Mouse (Mus musculus) forebrain, postnatal 0 days (tissue): Measurements from ENCODE around the gene Lrrc32. TPM values are rescaled to one million over a fixed set of nuclear protein-coding genes. Genes with fewer than 3 reads are reported as not detected.

Experiments
- ATAC-seq: fragments of 200-750 bp; cut with Nextera tagmentation; 2 replicates; pipeline ENCODE4 v1.8.0; 2017; ENCODE audit warnings: mild to moderate bottlenecking, moderate library complexity
- DNase-seq: peaks from one replicate; pipeline ENCODE4 v3.0.0-alpha.2; 2015
- H3K27ac ChIP-seq: fragments of 300-500 bp; sonication (generic); 2 replicates; pipeline ENCODE4 v1.5.1; 2014; ENCODE audit warnings: low read depth, mild to moderate bottlenecking, antibody characterized with exemption, low read length, moderate library complexity, mixed read lengths
- H3K27me3 ChIP-seq: fragments of 300-500 bp; sonication (generic); 2 replicates; pipeline ENCODE4 v1.6.1; 2014; ENCODE audit warnings: mild to moderate bottlenecking, low read length, mixed read lengths; ENCODE audit not compliant: insufficient read depth
- H3K36me3 ChIP-seq: fragments of 300-500 bp; sonication (generic); 2 replicates; pipeline ENCODE4 v1.6.1; 2014; ENCODE audit warnings: mild to moderate bottlenecking, moderate library complexity; ENCODE audit not compliant: insufficient read depth
- H3K4me1 ChIP-seq: fragments of 300-500 bp; sonication (generic); 2 replicates; pipeline ENCODE4 v1.6.1; 2014; ENCODE audit warnings: antibody characterized with exemption; ENCODE audit not compliant: insufficient read depth
- H3K4me2 ChIP-seq: fragments of 300-500 bp; sonication (generic); 2 replicates; pipeline ENCODE4 v1.6.1; 2014; ENCODE audit warnings: low read depth, mild to moderate bottlenecking, moderate library complexity
- H3K4me3 ChIP-seq: fragments of 300-500 bp; sonication (generic); 2 replicates; pipeline ENCODE4 v1.5.1; 2014; ENCODE audit warnings: low read depth, low read length, mixed read lengths
- H3K9ac ChIP-seq: fragments of 300-500 bp; sonication (generic); 2 replicates; pipeline ENCODE4 v1.6.1; 2014; ENCODE audit warnings: mild to moderate bottlenecking
- H3K9me3 ChIP-seq: fragments of 300-500 bp; sonication (generic); 2 replicates; pipeline ENCODE4 v1.6.1; 2016; ENCODE audit warnings: low read length
- CTCF ChIP-seq: sonication (generic); IDR thresholded peaks from 2 replicates; pipeline ENCODE4 v1.5.1; 2016; ENCODE audit warnings: antibody characterized with exemption, control low read depth, low read depth
- WGBS: fragments of 180-500 bp; shearing (Covaris S2); extraction: QIAGEN DNeasy Blood & Tissue Kit; methylation state at CpG from one replicate; pipeline ENCODE4 v1.1.7; 2014; 5-methylcytosine and 5-hydroxymethylcytosine counted together
- polyA plus RNA-seq: library from polyadenylated mRNA; unstranded; fragments of >200 nt; fragmentation: Nextera tagmentation; extraction: Ambion mirVana; gene quantifications from 2 replicates; pipeline ENCODE4 v1.2.1, GENCODE M21; 2015
- total RNA-seq: library from RNA; depleted of rRNA; stranded (reverse); fragments of >200 nt; gene quantifications from 2 replicates; pipeline ENCODE4 v1.2.3, GENCODE M21; 2014

Lrrc32 gene
- total and polyA plus RNA-seq, 2 experiments from 2014 or later: 4.2 to 6.0 TPM

DNA sequence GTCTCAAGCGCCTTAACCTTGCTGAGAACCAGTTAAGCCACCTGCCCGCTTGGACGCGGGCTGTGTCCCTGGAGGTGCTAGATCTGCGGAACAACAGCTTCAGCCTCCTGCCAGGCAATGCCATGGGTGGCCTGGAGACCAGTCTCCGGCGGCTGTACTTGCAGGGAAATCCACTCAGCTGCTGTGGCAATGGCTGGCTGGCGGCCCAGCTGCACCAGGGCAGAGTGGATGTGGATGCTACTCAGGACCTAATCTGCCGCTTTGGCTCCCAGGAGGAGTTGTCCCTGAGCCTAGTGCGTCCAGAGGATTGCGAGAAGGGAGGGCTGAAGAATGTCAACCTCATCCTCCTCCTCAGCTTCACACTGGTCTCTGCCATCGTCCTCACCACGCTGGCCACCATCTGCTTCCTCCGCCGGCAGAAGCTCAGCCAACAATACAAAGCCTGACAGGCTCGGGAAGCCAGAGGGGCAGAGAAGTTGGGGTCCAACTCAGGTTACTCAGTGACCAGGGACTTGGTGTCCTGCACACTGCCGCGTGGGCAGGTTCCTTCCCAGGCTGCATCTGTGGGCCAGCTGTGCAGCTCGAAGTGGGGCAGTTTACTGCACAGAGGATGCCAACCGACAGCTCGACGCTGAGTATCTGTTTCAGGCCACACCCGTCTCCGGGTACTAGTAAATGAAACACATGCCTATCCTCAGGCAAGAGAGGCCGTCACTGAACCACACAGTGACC, 10.6 kb downstream of the Lrrc32 start:
- 75% methylated on average over 25 of the region's 25 CpGs for WGBS
- TF ChIP-seq CTCF: no peak
- no peak overlapping the region for H3K4me2 ChIP-seq
- no peaks in the 10 kb centered on the region for H3K36me3 ChIP-seq
- no peak overlapping the region for H3K27ac ChIP-seq
- H3K9ac ChIP-seq: no peak overlapping the region
- no peaks in the 10 kb centered on the region for H3K9me3 ChIP-seq
- 0 out of 2 replicates have a peak, but pooled peaks cover 9% of the 10 kb centered on the region for H3K4me1 ChIP-seq
- H3K4me3 ChIP-seq: no peak overlapping the region
- no peaks in the 10 kb centered on the region for H3K27me3 ChIP-seq
- DNase-seq: no peak
- ATAC-seq: no peak

GRCm38 (mm10) chr7:98500470-98500869, 11.4 kb downstream of the Lrrc32 start:
- ATAC-seq (no peak), DNase-seq (no peak)
- no peaks in the 10 kb centered on the region for H3K36me3 ChIP-seq
- H3K4me3 ChIP-seq: no peak overlapping the region
- H3K9me3 ChIP-seq: no peaks in the 10 kb centered on the region
- WGBS: 92% methylated on average over 3 of the region's 3 CpGs
- no peak for TF ChIP-seq CTCF
- H3K9ac ChIP-seq: no peak overlapping the region
- 0 out of 2 replicates have a peak, but pooled peaks cover 9% of the 10 kb centered on the region for H3K4me1 ChIP-seq
- no peak overlapping the region for H3K4me2 ChIP-seq
- no peaks in the 10 kb centered on the region for H3K27me3 ChIP-seq
- no peak overlapping the region for H3K27ac ChIP-seq

GRCm38 (mm10) chr7:98501078-98501477, 12.0 kb downstream of the Lrrc32 start:
- no peak overlapping the region for H3K9ac ChIP-seq
- no peaks in the 10 kb centered on the region for H3K9me3 ChIP-seq
- H3K36me3 ChIP-seq: no peaks in the 10 kb centered on the region
- no peak for TF ChIP-seq CTCF
- no peak overlapping the region for H3K27ac ChIP-seq
- H3K4me3 ChIP-seq: no peak overlapping the region
- ATAC-seq: no peak
- no peak overlapping the region for H3K4me2 ChIP-seq
- no peak for DNase-seq
- no peaks in the 10 kb centered on the region for H3K27me3 ChIP-seq
- 0 out of 2 replicates have a peak, but pooled peaks cover 9% of the 10 kb centered on the region for H3K4me1 ChIP-seq
- 62% methylated on average over 7 of the region's 7 CpGs for WGBS

- no peak overlapping the region for H3K27ac ChIP-seq
- TF ChIP-seq CTCF: no peak
- 42% methylated on average over 5 of the region's 5 CpGs for WGBS
- H3K9me3 ChIP-seq: no peaks in the 10 kb centered on the region
- H3K36me3 ChIP-seq: no peaks in the 10 kb centered on the region
- H3K9ac ChIP-seq: no peak overlapping the region
- H3K4me2 ChIP-seq: no peak overlapping the region
- no peak overlapping the region for H3K4me3 ChIP-seq
- no peak for DNase-seq
- H3K27me3 ChIP-seq: no peaks in the 10 kb centered on the region
- ATAC-seq: no peak
- 0 out of 2 replicates have a peak, but pooled peaks cover 9% of the 10 kb centered on the region for H3K4me1 ChIP-seq
Measured at GRCm38 (mm10) chr7:98502921-98503320, 13.8 kb downstream of the Lrrc32 start.

DNA sequence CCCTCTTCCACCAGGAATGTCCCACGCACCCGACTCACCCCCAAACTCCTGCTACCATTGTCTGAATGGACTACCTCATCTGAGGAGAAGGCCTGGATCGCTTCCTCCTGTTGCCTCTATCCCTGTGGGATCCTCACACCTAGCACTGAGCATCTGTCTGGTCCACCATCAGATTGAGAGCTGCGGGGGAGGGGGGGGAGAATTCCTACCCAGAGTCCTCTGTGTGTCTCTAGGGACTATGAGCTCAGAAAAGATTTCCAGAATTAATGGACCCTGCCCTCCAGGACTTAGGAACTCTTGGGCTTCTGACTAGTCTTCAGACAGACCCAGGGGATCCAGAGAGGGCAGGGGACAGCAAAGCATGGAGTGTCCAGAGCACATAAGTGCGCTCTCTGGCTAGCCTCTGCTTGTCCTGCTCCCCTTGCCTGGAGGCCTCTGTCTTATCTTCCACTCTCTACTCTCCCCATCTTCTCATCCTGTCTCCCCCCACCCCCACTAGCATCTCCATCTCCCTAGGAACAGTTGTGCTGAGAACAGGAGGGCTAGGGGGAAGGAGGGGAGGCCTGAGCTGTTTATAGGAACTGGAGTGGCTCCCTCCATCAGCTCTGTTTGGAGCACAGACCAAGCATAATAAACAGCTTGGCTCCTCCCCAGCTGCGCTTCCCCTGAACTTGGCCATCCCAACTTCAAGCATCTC, 15.0 kb downstream of the Lrrc32 start:
- DNase-seq (no peak), ATAC-seq (peak; percentile 65)
- TF ChIP-seq CTCF: no peak
- no peaks in the 10 kb centered on the region for H3K36me3 ChIP-seq
- no peaks in the 10 kb centered on the region for H3K9me3 ChIP-seq
- no peak overlapping the region for H3K9ac ChIP-seq
- H3K4me1 ChIP-seq: 0 out of 2 replicates have a peak, but pooled peaks cover 9% of the 10 kb centered on the region
- WGBS: 71% methylated on average over 6 of the region's 6 CpGs
- H3K4me3 ChIP-seq: no peak overlapping the region
- no peak overlapping the region for H3K4me2 ChIP-seq
- H3K27ac ChIP-seq: no peak overlapping the region
- H3K27me3 ChIP-seq: no peaks in the 10 kb centered on the region

DNA sequence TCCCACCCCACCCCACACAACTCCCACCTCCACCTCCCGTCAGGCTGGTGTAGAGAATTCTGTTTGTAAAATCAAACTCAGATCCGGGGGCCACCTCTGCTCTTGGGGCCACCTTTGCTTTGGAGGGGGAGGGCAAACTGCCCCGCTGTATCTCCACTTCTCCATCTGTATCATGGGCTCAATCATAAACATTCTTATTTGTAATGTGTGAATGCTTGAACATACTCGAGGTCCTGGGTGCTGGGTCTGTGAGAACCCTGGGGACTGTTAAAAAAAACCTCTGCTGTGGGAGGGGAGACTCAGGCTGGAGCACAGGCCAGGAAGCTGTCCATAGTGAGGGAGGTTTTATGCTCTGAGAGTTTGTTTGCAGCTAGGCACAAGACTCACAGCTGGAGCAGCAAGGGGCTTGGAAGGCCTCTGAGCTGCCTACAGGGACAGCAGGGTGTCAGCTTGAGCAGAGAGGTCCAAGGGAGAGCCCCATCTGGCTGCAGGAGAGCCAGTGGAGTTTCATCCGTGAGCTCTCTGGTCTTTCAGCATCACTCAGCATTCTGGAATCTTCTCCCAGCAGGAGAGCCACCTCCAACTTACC, 15.7 kb downstream of the Lrrc32 start:
- ATAC-seq (0 out of 2 replicates have a peak, but pooled peaks have one; percentile 13), DNase-seq (no peak)
- 41% methylated on average over 5 of the region's 5 CpGs for WGBS
- Histone ChIP-seq H3K27me3 (no peaks in the 10 kb centered on the region), H3K9ac (no peak overlapping the region), H3K4me3 (no peak overlapping the region), H3K36me3 (no peaks in the 10 kb centered on the region), H3K4me1 (0 out of 2 replicates have a peak, but pooled peaks cover 9% of the 10 kb centered on the region), H3K4me2 (no peak overlapping the region), H3K27ac (no peak overlapping the region), H3K9me3 (no peaks in the 10 kb centered on the region)
- no peak for TF ChIP-seq CTCF

DNA sequence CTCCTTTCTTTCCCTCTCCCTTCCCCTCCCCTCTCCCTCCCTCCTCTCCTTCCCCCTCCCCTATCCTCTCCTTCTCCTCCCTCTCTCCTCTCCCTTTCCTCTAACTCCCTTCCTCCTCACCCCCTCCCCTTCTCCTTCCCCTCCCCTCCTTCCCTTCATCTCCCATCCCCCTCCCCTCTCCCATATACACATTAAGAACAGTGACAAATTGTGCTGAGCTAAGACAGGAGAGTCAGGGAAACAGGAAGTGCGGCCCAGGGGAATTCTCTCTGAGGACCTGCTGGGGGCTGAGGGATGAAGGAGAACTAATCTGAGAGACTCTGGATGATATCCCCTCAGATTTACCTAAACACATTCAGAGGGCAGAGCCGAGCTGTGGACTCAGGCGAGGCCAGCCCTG, 16.6 kb downstream of the Lrrc32 start:
- Histone ChIP-seq H3K27me3 (no peaks in the 10 kb centered on the region), H3K4me2 (no peak overlapping the region), H3K9ac (no peak overlapping the region), H3K9me3 (no peaks in the 10 kb centered on the region), H3K27ac (no peak overlapping the region), H3K4me3 (no peak overlapping the region), H3K4me1 (0 out of 2 replicates have a peak, but pooled peaks cover 9% of the 10 kb centered on the region), H3K36me3 (no peaks in the 10 kb centered on the region)
- TF ChIP-seq CTCF: no peak
- 43% methylated on average over 3 of the region's 3 CpGs for WGBS
- no peak for ATAC-seq
- DNase-seq: no peak
